Mouse (Mus musculus) cortical plate, adult 2 months (tissue): ENCODE measurements around the gene Pkhd1.

Experiments
- CTCF ChIP-seq: fragments of 200-500 bp; IDR thresholded peaks from 2 replicates; pipeline ENCODE4 v1.5.1; 2011; ENCODE audit warnings: mild to moderate bottlenecking, control low read depth, low read length; ENCODE audit not compliant: insufficient read depth; ENCODE audit errors: extremely low read depth
- POLR2A ChIP-seq: fragments of 200-500 bp; IDR thresholded peaks from 2 replicates; pipeline ENCODE4 v1.6.1; 2011; ENCODE audit warnings: mild to moderate bottlenecking, low read length, control low read depth; ENCODE audit not compliant: insufficient read depth; ENCODE audit errors: extremely low read depth

- TF ChIP-seq POLR2A (no peak), CTCF (no peak)
Measured at GRCm38 (mm10) chr1:20481843-20482242, 136.0 kb downstream of the Pkhd1 start.
